Mouse (Mus musculus) activated CD4-positive, CD25-positive, alpha-beta regulatory T cell, adult 4 months (primary cell): Measurements from ENCODE around the gene Ackr3. TPM values are rescaled to one million over a fixed set of nuclear protein-coding genes. Genes with fewer than 3 reads are reported as not detected.

Experiments
- ATAC-seq: one replicate; pipeline ENCODE4 v1.8.0; 2017
- polyA plus RNA-seq, 2 experiments: library from polyadenylated mRNA; unstranded; fragments of 100-300 nt; shearing (Covaris generic); gene quantifications; one replicate each; pipeline ENCODE4 v1.2.1; 2017

Gene Ackr3
- polyA plus RNA-seq, 2 experiments from 2014 or later: 0.15 to 0.21 TPM

DNA sequence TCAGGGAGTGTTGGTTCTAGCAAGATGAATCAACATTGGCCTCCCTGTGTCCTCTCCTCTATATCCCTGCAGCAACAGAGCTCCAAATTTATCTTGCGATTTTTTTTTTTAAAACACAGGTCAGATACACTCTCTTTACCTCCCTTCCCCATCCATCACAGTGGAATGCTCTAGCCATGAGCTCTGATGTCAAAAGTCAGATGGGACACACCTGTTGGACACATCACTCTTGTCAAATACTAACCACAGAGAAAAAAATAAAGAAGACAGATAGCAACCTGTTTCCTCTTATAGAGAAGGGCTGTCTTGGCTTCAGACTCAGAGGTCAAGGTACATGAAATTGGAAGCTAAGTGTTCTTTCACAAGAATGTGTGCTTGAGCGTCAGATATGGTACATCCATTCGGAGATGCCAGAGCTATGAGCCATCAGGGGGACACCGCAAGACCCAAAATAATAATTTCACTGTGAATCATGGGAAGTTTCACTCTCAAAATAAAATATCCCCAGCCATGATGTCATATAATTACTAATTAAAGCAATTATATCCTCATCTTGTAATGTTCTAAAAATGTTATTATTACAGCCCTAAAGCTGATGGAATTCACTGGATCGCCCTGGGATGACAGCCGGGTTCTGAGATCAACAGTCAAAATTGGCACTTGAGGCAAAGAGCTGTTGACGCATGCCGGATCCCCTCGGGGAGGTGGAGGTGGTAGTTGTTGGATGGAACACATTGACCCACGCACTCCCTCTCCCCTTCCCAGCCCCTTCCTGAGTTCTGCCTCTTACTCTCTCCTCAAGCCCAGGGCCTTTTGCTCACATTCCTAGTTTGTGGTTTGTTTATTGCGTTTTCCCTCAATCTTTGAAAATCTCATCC lies 57.2 kb downstream of the Ackr3 start:
- no peak for ATAC-seq

DNA sequence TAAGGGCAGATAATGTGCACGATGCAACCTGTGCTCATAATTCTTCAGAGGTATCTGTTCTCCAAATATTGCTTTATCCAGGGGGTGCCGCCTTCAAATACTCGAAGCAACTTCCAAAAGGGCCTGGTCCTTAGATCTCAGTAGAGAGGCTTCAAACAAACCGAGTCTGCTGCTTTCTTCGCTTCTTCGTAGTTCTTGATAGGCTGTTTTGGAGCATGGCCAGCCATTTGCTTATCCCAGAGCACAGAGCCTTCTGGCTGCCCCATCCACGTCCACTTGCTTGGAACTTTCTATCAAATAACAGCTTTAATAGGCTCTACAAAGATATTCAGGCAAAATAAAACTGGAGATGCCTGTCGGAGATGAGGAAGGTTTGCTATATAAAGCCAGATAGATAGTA lies 58.6 kb downstream of the Ackr3 start:
- ATAC-seq: no peak

Other genes starting within 250 kb of the Ackr3 start
- gene Asb18, start 189.3 kb upstream of the Ackr3 start, polyA plus RNA-seq: not detected
- gene Iqca, start 50.6 kb upstream of the Ackr3 start, polyA plus RNA-seq: not detected